Mouse (Mus musculus) effector memory CD4-positive, alpha-beta T cell, adult 7 months (primary cell): ENCODE data around the gene Fmn2. TPM values are rescaled to one million over a fixed set of nuclear protein-coding genes. Genes with fewer than 3 reads are reported as not detected.

Experiments
- polyA plus RNA-seq: library from polyadenylated mRNA; unstranded; fragments of 100-300 nt; shearing (Covaris generic); gene quantifications from one replicate; pipeline ENCODE4 v1.2.1, GENCODE M21; 2017

Fmn2 gene
- polyA plus RNA-seq = not detected

GRCm38 (mm10) chr1:174501661-174502030 lies at the start of gene Fmn2:
Fmn2 (plus strand) TSS chr1:174501825.

Other genes with a start within 250 kb of the Fmn2 start
- gene Olfr419, start 249.8 kb upstream of the Fmn2 start, polyA plus RNA-seq = not detected
- not detected for gene Mptx1, start 171.3 kb upstream of the Fmn2 start, polyA plus RNA-seq
- not detected for gene Olfr417, start 136.7 kb upstream of the Fmn2 start, polyA plus RNA-seq
- not detected for gene Olfr248, start 110.8 kb upstream of the Fmn2 start, polyA plus RNA-seq
- gene Olfr414, start 77.8 kb upstream of the Fmn2 start, polyA plus RNA-seq = not detected
- not detected for gene Olfr220, start 59.7 kb upstream of the Fmn2 start, polyA plus RNA-seq